Mouse (Mus musculus): ENCODE measurements around the gene Blvra. TPM values are rescaled to one million over a fixed set of nuclear protein-coding genes. Genes with fewer than 3 reads are reported as not detected.

The Blvra gene
- 14.5 to 17.8 TPM (median 15.8 TPM) in 4 replicates for total RNA-seq (2023; ENCODE audit: inconsistent age)

DNA sequence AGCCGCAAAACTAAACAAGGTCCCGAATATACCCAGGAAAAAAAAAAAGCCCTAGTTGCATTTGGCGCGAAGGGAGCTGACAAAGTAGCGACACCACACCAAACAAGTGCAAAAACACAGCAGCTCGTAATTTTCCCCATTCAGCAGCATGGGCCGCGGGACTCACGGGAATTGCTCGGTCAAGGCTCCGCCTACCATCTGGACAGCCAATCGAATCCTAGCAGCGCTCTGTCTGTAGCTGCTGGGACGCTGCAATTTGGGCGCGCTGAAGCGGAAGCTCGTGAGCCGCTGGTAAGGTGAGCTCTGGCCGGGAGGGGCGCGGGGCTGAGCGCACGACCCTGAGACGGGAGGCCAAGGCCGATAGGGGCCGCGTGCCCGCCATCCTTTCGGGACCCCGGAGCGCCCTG, at the start of gene Blvra:
Gene Blvra, plus strand, starts transcription at position 231 of the 407 bp plus-strand sequence.

DNA sequence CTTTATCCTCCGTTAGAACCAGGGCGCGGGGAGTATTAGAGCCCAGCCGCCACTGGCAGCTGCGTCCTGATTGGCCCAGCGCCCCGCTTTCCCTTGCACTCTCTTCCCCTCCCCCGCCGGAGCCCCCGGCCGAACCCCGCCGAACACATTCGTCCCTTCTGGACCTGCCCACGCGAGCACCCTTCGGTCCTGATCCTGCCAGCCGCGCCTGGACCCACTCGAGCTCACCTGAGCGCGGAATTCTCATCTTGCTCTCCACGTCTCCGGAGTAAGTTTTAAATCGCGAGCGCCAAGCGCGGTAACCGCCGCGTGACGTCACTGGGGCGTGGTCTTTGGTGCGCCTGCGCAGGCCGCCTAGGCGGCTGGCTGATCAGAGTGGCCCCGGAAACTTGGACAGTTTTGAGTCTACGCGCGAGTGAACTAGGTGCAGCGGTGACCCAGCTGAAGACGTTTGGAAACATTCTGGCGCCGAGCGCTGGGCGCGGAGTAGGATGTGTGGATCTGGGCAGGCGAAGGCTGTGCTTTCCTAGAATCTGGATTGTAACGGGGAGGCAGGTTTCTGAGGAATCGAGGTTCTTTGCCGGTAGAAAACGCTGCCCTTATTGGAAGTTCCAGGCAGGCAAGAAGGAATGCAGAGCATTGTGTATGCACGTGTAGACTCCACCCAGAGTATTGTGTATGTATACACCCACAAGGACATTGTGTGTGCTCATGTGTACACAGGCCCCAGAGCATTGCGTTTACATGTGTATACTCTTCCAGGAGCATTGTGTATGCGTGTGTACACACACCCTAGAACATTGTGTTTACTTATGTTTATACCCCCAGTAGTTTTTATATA, 63.4 kb downstream of the Blvra start, which contains the start of gene Ncaph:
Gene Ncaph, minus strand, starts transcription at position 334 of the 841 bp plus-strand sequence.

DNA sequence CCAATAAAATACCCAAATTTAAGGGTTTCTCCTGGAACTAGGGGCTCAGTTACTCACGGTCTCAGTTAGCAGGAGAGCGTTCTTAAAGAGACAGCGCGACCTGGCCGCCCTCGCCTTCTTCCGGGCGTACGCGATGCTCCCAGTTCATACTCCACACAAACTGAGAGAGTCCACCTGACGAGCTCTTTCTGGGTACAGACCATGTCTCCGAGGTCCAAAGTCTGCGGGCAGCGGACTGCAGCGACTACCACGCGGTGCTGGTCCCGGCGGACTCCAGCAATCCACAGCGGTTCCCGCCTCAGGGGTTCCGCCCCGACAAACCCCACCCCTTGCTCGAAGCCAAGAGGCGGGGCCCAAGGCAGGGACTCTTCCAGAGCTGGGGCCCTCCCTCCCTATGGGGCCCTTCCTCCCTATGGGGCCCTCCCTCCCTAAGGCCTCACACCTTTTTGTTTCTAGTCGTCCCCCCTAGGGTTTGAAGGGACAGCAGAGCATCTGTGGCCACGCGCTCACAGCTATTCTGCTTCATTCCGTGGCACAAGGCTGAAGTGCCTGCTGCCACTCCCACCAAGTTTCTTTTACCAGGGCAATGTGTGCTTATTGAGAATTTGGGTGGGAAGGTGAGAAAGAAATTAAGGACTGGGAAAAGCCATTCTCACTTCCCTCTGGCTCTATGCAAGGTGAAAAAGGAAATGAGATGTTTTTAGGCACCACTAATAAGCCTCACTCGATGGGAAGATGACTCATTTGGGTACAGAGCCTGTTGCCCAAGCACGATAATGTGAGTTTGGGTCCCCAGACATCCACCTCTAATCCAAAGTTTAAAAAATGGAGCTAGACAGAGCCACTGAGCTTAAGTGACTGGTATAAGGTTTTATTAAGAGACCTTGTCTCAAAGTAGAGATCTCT, 72.9 kb downstream of the Blvra start, which contains the start of gene Itpripl1:
Gene Itpripl1, minus strand, starts transcription at position 285 of the 906 bp plus-strand sequence.

Other genes starting within 250 kb of the Blvra start
- 64.0 to 87.1 TPM (median 78.2 TPM) in 4 replicates for gene Trpm7, start 194.4 kb upstream of the Blvra start, total RNA-seq (2023; ENCODE audit: inconsistent age)
- 54.5 to 58.0 TPM (median 55.0 TPM) in 4 replicates for gene Sppl2a, start 137.4 kb upstream of the Blvra start, total RNA-seq (2023; ENCODE audit: inconsistent age)
- 25.3 to 28.3 TPM (median 26.0 TPM) in 4 replicates for gene Ap4e1, start 61.9 kb upstream of the Blvra start, total RNA-seq (2023; ENCODE audit: inconsistent age)
- gene Ncaph, start 63.3 kb downstream of the Blvra start, total RNA-seq (2023; ENCODE audit: inconsistent age): 6.9 to 9.8 TPM (median 8.8 TPM) in 4 replicates
- gene Itpripl1, start 72.8 kb downstream of the Blvra start, total RNA-seq (2023; ENCODE audit: inconsistent age): 12.7 to 15.1 TPM (median 14.0 TPM) in 4 replicates
- gene 1810024B03Rik, start 137.6 kb downstream of the Blvra start, total RNA-seq (2023; ENCODE audit: inconsistent age): 1.4 to 2.9 TPM (median 1.8 TPM) in 4 replicates
- 157 to 172 TPM (median 169 TPM) in 4 replicates for gene Snrnp200, start 137.7 kb downstream of the Blvra start, total RNA-seq (2023; ENCODE audit: inconsistent age)
- 35.1 to 39.2 TPM (median 36.7 TPM) in 4 replicates for gene Ciao1, start 177.2 kb downstream of the Blvra start, total RNA-seq (2023; ENCODE audit: inconsistent age)
- 43.4 to 48.2 TPM (median 45.3 TPM) in 4 replicates for gene Tmem127, start 177.2 kb downstream of the Blvra start, total RNA-seq (2023; ENCODE audit: inconsistent age)
- gene Stard7, start 199.6 kb downstream of the Blvra start, total RNA-seq (2023; ENCODE audit: inconsistent age): 78.6 to 99.8 TPM (median 87.2 TPM) in 4 replicates

All from B cell, adult (primary cell).